Mouse (Mus musculus) testis, adult 2 months (tissue): ENCODE measurements around the gene Prkce.

ENCODE experiments used
- CTCF ChIP-seq: fragments of 200-500 bp; IDR thresholded peaks from 2 replicates; pipeline ENCODE4 v1.5.1; 2012; ENCODE audit warnings: low read depth, mild to moderate bottlenecking, inconsistent platforms, low read length, moderate library complexity; ENCODE audit not compliant: control insufficient read depth, insufficient read depth, insufficient replicate concordance
- POLR2A ChIP-seq: fragments of 200-500 bp; IDR thresholded peaks from 2 replicates; pipeline ENCODE4 v1.6.1; 2012; ENCODE audit warnings: low read depth, mild to moderate bottlenecking, inconsistent platforms, low read length, moderate library complexity; ENCODE audit not compliant: control insufficient read depth

DNA sequence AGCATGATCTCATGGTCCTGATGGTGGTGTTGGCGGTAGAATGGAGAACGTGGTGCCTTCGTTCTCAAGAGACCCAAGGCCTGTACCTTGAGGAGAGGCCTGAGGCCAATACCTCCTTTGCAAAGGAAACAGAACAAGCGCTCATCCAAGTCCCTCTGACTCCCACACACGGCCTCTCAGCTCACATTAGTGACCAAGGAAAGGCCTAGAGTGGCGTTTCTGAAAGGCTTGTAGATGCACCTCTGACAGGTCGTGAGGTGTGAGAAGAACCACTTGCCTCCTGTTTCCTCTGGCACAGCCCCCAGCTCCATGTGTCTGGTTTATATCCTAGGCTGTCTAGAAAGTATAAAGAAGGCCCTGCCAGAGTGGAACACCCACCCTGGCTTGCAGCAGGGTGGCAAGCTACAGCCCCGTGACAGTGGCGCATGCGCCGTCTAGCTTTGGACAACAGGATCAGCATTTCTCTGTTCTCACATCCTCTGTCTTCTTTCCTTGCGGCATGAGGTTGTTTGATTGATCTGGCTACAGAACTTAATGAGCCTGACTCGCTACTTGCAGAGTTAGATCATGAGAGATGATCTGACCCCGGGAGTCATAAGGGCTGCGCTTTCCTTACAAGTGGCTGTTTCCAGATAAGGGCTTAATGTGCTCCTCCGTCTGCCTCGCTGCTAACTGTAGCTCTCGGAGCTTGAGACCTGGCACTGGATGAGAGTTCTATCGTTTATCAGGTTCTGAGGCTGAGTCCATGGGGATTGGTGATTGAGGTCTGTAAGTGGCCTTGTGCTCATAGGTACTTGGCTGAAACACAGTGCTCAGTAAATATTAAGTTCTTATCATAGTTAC, 136.0 kb downstream of the Prkce start:
- TF ChIP-seq CTCF (no peak), POLR2A (no peak)
